Mouse (Mus musculus) heart, postnatal 36 days (tissue): Measurements from ENCODE around the gene Tas2r114. TPM values are rescaled to one million over a fixed set of nuclear protein-coding genes. Genes with fewer than 3 reads are reported as not detected.

Source experiments
- DNase-seq, 2 experiments: peaks; one replicate each; pipeline ENCODE4 v3.0.0; 2021 to 2022
- intact Hi-C: fragments of 180-260 bp; cut with DNase I; formaldehyde crosslinking; loops from one replicate; pipeline ENCODE4 v1.15.1; 2025
- total RNA-seq, 2 experiments: library from RNA; stranded (reverse); gene quantifications; 2 replicates each; pipeline ENCODE4 v1.2.3; 2021

Tas2r114 gene
- not detected for total RNA-seq

GRCm38 (mm10) chr6:131689963-131690362 is at the start of gene Tas2r114:
TSS of gene Tas2r114 (minus strand) at chr6:131690063.
- intact Hi-C loops: no loop called here
- no peak for DNase-seq

- intact Hi-C loops: no loop called here
- no peak for DNase-seq
Observed at GRCm38 (mm10) chr6:131712803-131713202, 22.9 kb upstream of the Tas2r114 start.

DNA sequence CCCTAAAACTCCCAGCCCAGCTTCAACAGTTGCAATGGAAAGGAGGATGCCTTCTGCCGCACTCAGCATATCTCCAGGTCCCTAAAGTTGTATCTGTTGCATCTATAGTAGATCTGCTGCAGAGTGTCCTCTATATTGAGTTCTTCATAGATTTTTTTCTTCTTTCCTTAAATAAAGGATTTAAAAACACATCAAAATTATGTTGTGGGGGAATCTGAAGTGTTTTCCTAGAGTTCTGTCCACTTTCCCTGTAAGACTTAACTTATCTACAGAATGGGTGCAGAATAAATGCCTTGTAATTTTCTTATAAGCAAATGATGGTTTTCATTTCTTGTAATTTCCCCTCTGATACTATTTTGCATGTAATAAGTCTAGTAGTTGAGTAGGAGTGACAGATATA is 2.5 kb downstream of the Tas2r114 start, which contains the start of gene Tas2r105:
Gene Tas2r105, minus strand, starts transcription at position 101 of the 400 bp plus-strand sequence.
- DNase-seq: no peak
- intact Hi-C loops: no loop called here

DNA sequence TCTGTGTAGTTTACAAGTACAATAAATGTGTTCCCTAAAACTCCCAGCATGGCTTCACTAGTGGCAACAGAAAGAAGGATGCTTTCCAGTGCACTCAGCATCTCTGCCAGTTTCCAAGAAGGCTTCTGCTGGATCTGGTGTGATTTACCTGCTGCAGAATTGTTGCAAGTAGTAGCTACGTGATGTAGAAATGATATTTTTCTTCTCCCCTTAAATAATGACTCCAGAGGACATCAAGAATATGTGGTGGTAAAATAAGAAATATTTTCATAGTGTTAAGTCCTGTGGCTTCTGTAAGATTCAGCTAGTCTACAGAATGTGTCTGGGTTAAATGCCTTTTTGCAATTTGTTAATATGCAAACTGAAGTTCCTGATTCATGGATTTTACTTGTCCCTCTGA is 4.2 kb downstream of the Tas2r114 start, which contains the start of gene Tas2r104:
Gene Tas2r104, minus strand, starts transcription at position 101 of the 400 bp plus-strand sequence.
- intact Hi-C loops: no loop called here
- DNase-seq: no peak

DNA sequence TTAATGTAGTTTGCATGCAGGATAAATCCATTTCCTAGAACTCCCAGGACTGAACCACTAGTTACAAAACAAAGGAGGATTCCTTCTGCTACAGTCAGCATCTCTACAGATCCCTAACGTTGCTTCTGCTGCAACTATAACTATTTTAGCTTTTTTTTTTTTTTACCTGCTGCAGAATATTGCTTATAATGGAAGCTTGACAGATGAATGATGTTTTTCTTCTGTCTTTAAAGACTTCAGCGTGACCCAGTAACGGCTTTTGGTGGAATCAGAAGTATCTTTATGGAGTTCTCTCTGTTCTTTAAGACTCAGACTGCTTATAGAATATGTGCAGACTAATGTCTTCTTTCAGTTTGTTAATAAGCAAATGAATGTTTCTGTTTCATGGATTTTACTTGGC is 11.1 kb downstream of the Tas2r114 start, which contains the start of gene Tas2r106:
Gene Tas2r106, minus strand, starts transcription at position 101 of the 400 bp plus-strand sequence.
- intact Hi-C loops: no loop called here
- no peak for DNase-seq

DNA sequence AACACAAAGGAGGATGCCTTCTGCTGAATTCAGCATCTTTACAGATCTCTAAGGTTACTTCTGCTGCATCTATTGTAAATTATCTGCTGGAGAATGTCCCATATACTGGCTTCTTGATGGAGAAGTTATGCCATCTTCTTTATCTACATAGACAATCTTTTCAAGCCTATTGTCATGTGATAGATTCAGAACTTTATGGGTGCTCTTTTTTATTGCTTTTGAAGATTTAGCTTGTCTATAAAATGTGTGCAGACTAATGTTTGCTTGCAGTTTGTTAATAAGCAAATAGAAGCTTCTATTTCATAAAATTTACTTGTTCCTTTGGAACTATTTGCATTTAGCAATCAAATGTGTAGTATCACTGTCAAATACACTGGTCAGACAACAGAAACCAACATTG is 29.8 kb downstream of the Tas2r114 start, which contains the start of gene Tas2r107:
Gene Tas2r107, minus strand, starts transcription at position 101 of the 400 bp plus-strand sequence.
- no peak for DNase-seq
- intact Hi-C loops: no loop called here

Other genes with a start within 250 kb of the Tas2r114 start
- gene 5430401F13Rik, start 203.7 kb downstream of the Tas2r114 start, total RNA-seq: not detected
- gene Gm6619, start 203.7 kb downstream of the Tas2r114 start, total RNA-seq: not detected
- not detected for gene Tas2r130, start 59.2 kb downstream of the Tas2r114 start, total RNA-seq
- gene Tas2r107, start 29.9 kb downstream of the Tas2r114 start, total RNA-seq: not detected
- not detected for gene Tas2r106, start 11.2 kb downstream of the Tas2r114 start, total RNA-seq
- gene Tas2r104, start 4.3 kb downstream of the Tas2r114 start, total RNA-seq: not detected
- not detected for gene Tas2r105, start 2.6 kb downstream of the Tas2r114 start, total RNA-seq